Mouse (Mus musculus): ENCODE measurements around the gene Krt26. TPM values are rescaled to one million over a fixed set of nuclear protein-coding genes. Genes with fewer than 3 reads are reported as not detected.

Krt26 gene
- polyA plus RNA-seq (2015; fragmentation: Nextera tagmentation; extraction: Ambion mirVana) = not detected in 2 replicates

DNA sequence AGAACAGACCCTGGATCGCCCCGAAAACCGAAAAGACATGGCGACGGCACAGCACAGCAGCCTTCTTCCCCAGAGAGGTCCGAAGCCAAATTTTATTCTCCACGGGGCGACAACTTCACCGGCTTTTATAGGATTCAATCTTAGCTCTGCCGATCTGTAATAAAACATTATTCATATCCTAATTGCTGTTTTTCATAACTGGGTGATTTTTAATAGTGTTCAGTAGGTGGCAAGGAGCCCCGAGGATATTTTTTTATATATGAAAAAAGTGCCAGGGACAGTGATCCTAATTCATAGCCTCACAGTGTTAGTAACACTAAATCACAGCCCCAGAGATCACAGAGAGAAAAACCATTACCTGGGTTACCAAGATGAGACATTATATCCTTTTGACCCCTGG is at the start of gene Krt26:
Gene Krt26, minus strand, starts transcription at position 101 of the 400 bp plus-strand sequence.
- no peaks in the 10 kb centered on the region for H3K4me1 ChIP-seq (ENCODE audit: control insufficient read depth, insufficient read depth, low read length)
- H3K9me3 ChIP-seq (ENCODE audit: control insufficient read depth, low read length) = no peaks in the 10 kb centered on the region
- H3K36me3 ChIP-seq (ENCODE audit: control insufficient read depth, insufficient read depth, low read length) = no peaks in the 10 kb centered on the region
- no peak for ATAC-seq
- H3K4me3 ChIP-seq (ENCODE audit: low read length) = no peak within 1 kb of the TSS
- no peak within 1 kb of the TSS for H3K27ac ChIP-seq (ENCODE audit: low read length)
- no peaks in the 10 kb centered on the region for H3K27me3 ChIP-seq (replicated peaks; ENCODE audit: control insufficient read depth, insufficient read depth, low read length)
- 91% methylated on average over 11 of the region's 11 CpGs for WGBS
- no peak within 1 kb of the TSS for H3K4me2 ChIP-seq (ENCODE audit: low read depth, low read length)
- no peak within 1 kb of the TSS for H3K9ac ChIP-seq (ENCODE audit: low read depth, low read length)

DNA sequence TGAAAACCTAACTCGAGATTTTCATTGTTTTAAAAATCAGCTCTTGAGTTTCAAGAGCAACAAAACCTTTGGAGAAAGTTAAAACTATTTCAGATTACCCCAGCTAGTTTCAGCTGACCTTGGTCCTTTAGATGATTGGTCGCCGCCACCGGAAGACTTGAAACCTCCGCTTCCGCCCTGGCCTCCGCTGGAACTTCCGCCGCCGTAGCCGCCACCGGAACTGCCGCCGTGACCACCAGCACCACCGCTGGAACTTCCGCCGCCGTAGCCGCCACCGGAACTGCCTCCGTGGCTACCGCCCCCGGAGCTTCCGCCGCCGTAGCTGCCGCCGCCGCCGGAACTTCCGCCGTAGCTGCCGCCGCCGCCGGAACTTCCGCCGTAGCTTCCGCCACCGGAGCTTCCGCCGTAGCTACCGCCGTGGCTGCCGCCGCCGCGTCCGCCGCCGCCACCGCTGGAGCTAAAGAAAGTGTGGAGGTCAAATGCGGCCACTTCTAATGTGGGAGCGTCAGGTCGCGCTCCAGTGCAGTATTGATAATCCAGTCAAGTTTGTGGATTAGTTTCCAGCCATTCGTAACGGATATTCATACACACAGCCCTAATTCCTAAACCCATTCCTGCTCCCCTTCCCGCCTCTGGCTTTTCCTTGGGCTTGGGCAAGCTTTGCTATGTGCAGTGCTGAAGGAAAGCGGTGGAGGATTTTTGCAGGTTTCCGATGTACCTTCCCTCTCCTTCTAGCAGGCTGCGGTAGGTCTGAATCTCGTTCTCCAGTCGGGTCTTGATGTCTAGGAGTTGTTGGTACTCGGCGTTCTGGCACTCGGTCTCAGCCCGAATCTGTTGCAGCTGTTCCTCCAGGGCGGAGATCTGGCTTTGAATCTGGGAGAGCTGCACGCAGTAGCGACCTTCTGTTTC is 48.3 kb upstream of the Krt26 start:
- Histone ChIP-seq H3K36me3 (ENCODE audit: control insufficient read depth, insufficient read depth, low read length) (no peaks in the 10 kb centered on the region), H3K27me3 (replicated peaks; ENCODE audit: control insufficient read depth, insufficient read depth, low read length) (no peaks in the 10 kb centered on the region), H3K9me3 (ENCODE audit: control insufficient read depth, low read length) (no peaks in the 10 kb centered on the region), H3K27ac (ENCODE audit: low read length) (peak overlapping the region; percentile 99), H3K9ac (ENCODE audit: low read depth, low read length) (peak overlapping the region; percentile 78), H3K4me3 (ENCODE audit: low read length) (peak overlapping the region; percentile 56), H3K4me2 (ENCODE audit: low read depth, low read length) (peak overlapping the region; percentile 65), H3K4me1 (ENCODE audit: control insufficient read depth, insufficient read depth, low read length) (peaks cover 3% of the 10 kb centered on the region; the same call in 1 of the 2 replicates)
- under 1% methylated on average over 71 of the region's 71 CpGs for WGBS
- ATAC-seq = peak; percentile 93

DNA sequence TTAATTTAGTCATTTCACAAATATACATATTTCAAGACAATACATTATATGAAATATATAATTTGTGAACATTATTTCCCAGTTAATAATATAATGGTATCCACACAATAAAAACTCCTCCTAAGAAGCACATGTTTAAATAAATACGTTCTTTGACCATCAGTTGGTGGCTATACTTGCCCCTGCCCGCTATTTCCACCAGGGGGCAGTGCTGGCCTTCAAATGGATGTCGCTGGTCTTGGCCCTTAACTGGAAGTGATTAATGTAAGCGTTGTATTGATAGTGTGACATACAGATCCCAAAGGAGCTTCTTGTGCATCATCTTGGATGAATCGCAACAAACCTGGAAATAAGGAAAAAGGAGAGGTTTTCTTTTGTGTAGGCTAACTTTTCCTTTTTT is 41.8 kb upstream of the Krt26 start:
- Histone ChIP-seq H3K9ac (ENCODE audit: low read depth, low read length) (no peak overlapping the region), H3K4me2 (ENCODE audit: low read depth, low read length) (no peak overlapping the region), H3K27ac (ENCODE audit: low read length) (no peak overlapping the region), H3K4me3 (ENCODE audit: low read length) (no peak overlapping the region), H3K4me1 (ENCODE audit: control insufficient read depth, insufficient read depth, low read length) (no peaks in the 10 kb centered on the region), H3K27me3 (replicated peaks; ENCODE audit: control insufficient read depth, insufficient read depth, low read length) (no peaks in the 10 kb centered on the region; the same call in 1 of the 2 replicates), H3K36me3 (ENCODE audit: control insufficient read depth, insufficient read depth, low read length) (no peaks in the 10 kb centered on the region), H3K9me3 (ENCODE audit: control insufficient read depth, low read length) (no peaks in the 10 kb centered on the region)
- WGBS = 16% methylated on average over 5 of the region's 5 CpGs
- ATAC-seq = no peak

DNA sequence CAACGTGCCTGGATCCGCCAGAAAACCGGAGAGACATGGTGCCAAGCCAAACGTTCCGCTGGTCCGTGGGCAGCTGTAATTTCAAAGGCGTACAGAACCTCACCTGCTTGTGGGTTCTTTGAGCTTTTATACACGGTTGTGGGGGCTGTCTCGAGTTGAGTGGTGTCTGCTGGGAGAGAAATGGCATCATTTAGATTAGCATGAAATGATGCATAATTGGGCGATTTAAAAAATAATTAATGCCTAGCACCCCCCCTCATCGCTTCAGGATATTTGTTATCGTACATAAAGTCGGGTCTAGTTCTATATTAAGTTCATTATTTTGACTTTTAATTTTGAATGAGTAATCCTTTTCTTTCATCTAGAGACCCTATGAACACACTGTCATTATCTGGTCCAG is 37.0 kb upstream of the Krt26 start, which contains the start of gene Krt28:
Gene Krt28, minus strand, starts transcription at position 101 of the 400 bp plus-strand sequence.
- Histone ChIP-seq H3K4me2 (ENCODE audit: low read depth, low read length) (no peak within 1 kb of the TSS), H3K36me3 (ENCODE audit: control insufficient read depth, insufficient read depth, low read length) (no peaks in the 10 kb centered on the region), H3K4me3 (ENCODE audit: low read length) (no peak within 1 kb of the TSS), H3K9ac (ENCODE audit: low read depth, low read length) (no peak within 1 kb of the TSS), H3K27me3 (replicated peaks; ENCODE audit: control insufficient read depth, insufficient read depth, low read length) (no peaks in the 10 kb centered on the region; the same call in 1 of the 2 replicates), H3K4me1 (ENCODE audit: control insufficient read depth, insufficient read depth, low read length) (no peaks in the 10 kb centered on the region), H3K27ac (ENCODE audit: low read length) (no peak within 1 kb of the TSS), H3K9me3 (ENCODE audit: control insufficient read depth, low read length) (no peaks in the 10 kb centered on the region)
- WGBS = 79% methylated on average over 13 of the region's 13 CpGs
- ATAC-seq = no peak

DNA sequence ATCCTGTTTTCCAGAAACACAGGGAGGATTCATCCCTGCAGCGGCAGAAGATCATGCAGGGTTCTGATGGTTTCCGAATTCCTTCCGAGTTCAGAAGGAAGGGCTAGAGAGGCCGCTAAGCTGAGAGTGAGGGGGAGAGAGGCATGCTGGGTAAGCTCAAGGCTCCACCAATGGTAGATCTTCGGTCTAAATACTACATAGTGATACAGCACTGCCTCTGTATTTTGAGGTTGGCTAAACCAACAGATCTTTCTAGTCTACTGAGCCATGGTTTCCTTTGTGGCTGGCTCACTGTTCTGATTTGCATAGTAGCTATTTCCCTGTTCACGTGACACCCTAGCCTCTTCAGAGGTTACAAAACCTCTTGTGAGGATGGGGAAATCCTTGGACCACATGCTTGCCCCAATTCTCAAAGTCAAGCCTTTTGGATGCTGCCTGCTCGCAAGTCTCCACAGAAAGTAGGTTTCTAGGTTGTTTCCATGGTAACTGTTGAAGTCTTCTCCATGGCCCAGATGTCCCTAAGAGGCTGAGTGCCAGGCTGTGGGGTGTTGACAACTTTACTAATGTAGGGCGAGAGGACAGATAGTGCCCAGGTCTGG is 32.2 kb upstream of the Krt26 start:
- Histone ChIP-seq H3K4me1 (ENCODE audit: control insufficient read depth, insufficient read depth, low read length) (no peaks in the 10 kb centered on the region), H3K4me3 (ENCODE audit: low read length) (no peak overlapping the region), H3K27ac (ENCODE audit: low read length) (no peak overlapping the region), H3K9ac (ENCODE audit: low read depth, low read length) (no peak overlapping the region), H3K27me3 (replicated peaks; ENCODE audit: control insufficient read depth, insufficient read depth, low read length) (no peaks in the 10 kb centered on the region; the same call in 1 of the 2 replicates), H3K36me3 (ENCODE audit: control insufficient read depth, insufficient read depth, low read length) (no peaks in the 10 kb centered on the region), H3K4me2 (ENCODE audit: low read depth, low read length) (no peak overlapping the region), H3K9me3 (ENCODE audit: control insufficient read depth, low read length) (no peaks in the 10 kb centered on the region)
- ATAC-seq = no peak
- 87% methylated on average over 8 of the region's 8 CpGs for WGBS

DNA sequence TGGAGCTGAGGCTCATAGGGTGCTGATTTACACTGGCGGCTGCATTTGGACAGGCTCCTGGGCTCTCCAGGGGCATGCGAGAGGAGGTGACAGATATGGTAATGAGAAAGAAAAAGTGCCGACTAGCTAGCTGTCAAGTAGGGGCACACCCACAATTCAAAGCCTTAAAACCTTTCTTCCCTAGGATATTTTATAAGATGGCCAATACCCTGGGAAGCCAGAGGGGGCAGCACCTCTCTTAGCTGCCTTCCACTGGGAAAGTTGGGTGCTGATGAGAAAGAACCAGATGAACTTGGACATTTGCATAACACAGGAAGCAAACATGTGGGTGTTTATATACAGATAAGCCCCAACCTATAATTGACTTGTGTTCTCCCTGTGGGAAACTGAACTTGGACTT is 31.5 kb upstream of the Krt26 start:
- Histone ChIP-seq H3K4me2 (ENCODE audit: low read depth, low read length) (no peak overlapping the region), H3K9me3 (ENCODE audit: control insufficient read depth, low read length) (no peaks in the 10 kb centered on the region), H3K27me3 (replicated peaks; ENCODE audit: control insufficient read depth, insufficient read depth, low read length) (no peaks in the 10 kb centered on the region), H3K9ac (ENCODE audit: low read depth, low read length) (no peak overlapping the region), H3K4me3 (ENCODE audit: low read length) (no peak overlapping the region), H3K4me1 (ENCODE audit: control insufficient read depth, insufficient read depth, low read length) (no peaks in the 10 kb centered on the region), H3K27ac (ENCODE audit: low read length) (no peak overlapping the region), H3K36me3 (ENCODE audit: control insufficient read depth, insufficient read depth, low read length) (no peaks in the 10 kb centered on the region)
- ATAC-seq = no peak
- WGBS = 4% methylated on average over 3 of the region's 3 CpGs

DNA sequence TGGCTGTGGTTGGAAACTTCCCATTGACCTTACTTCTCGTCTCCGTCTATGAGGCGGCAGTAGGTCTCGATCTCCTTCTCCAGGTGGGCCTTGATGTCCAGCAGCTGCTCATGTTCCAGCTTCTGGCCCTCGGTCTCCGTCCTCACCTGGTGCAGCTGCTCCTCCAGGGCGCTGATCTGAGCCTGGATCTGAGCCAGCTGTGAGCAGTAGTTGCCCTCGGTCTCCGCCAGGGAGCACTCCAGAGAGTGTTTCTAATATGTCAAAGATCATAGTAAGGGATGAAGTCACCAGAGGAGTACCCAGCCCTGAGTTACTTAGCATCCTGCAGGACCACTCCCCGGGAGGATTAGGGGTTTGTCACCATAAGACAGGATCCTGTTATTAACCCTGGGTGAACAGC is 29.0 kb upstream of the Krt26 start:
- no peak overlapping the region for H3K4me2 ChIP-seq (ENCODE audit: low read depth, low read length)
- H3K9me3 ChIP-seq (ENCODE audit: control insufficient read depth, low read length) = no peaks in the 10 kb centered on the region
- H3K27ac ChIP-seq (ENCODE audit: low read length) = no peak overlapping the region
- no peak overlapping the region for H3K9ac ChIP-seq (ENCODE audit: low read depth, low read length)
- 37% methylated on average over 10 of the region's 10 CpGs for WGBS
- H3K27me3 ChIP-seq (replicated peaks; ENCODE audit: control insufficient read depth, insufficient read depth, low read length) = no peaks in the 10 kb centered on the region
- H3K4me1 ChIP-seq (ENCODE audit: control insufficient read depth, insufficient read depth, low read length) = no peaks in the 10 kb centered on the region
- ATAC-seq = no peak
- H3K36me3 ChIP-seq (ENCODE audit: control insufficient read depth, insufficient read depth, low read length) = no peaks in the 10 kb centered on the region
- no peak overlapping the region for H3K4me3 ChIP-seq (ENCODE audit: low read length)

DNA sequence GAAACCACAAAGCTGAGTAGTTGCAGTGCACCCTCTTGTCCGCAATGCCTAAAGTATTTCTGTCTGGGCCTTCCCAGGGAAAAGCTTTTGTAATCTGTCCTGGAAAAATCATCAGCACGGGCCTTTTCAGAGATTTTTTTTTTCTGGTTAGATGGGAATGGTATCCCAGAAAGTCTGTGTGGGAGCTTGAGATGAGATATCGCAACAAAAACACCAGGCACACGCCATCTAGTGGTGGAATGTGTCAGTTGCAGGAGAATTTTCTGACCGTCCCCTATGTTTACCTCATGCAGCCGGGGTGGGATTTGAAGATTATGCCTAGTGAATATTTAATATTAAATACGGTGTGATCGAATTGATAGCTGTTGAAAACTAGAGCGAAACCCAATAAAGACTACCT is 26.6 kb upstream of the Krt26 start:
- ATAC-seq = no peak
- 0 out of 2 replicates have a peak, but pooled peaks cover 2% of the 10 kb centered on the region for H3K27me3 ChIP-seq (replicated peaks; ENCODE audit: control insufficient read depth, insufficient read depth, low read length)
- no peak overlapping the region for H3K4me3 ChIP-seq (ENCODE audit: low read length)
- no peaks in the 10 kb centered on the region for H3K4me1 ChIP-seq (ENCODE audit: control insufficient read depth, insufficient read depth, low read length)
- no peak overlapping the region for H3K9ac ChIP-seq (ENCODE audit: low read depth, low read length)
- 21% methylated on average over 9 of the region's 9 CpGs for WGBS
- H3K4me2 ChIP-seq (ENCODE audit: low read depth, low read length) = no peak overlapping the region
- H3K36me3 ChIP-seq (ENCODE audit: control insufficient read depth, insufficient read depth, low read length) = no peaks in the 10 kb centered on the region
- no peaks in the 10 kb centered on the region for H3K9me3 ChIP-seq (ENCODE audit: control insufficient read depth, low read length)
- no peak overlapping the region for H3K27ac ChIP-seq (ENCODE audit: low read length)

DNA sequence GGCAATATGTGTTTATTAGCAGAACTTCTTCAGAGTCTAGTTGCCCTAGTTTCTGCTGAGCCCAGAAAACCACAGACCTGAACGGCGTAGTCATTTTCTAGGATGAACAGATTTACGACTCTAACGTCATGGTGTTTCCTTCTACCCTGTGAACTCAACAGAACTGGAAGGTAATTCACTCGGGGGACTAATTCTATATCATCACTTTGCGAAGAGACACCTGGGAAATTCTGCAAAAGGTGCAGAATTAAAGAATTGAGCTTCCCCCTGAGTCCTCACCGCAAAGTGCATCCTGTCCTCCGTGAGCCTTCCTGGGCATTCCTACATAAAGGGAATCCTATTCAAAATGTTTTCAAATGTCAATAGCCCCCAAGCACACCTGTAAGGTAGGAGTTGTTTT is 23.7 kb upstream of the Krt26 start:
- no peak for ATAC-seq
- Histone ChIP-seq H3K4me2 (ENCODE audit: low read depth, low read length) (no peak overlapping the region), H3K9ac (ENCODE audit: low read depth, low read length) (no peak overlapping the region), H3K4me1 (ENCODE audit: control insufficient read depth, insufficient read depth, low read length) (no peaks in the 10 kb centered on the region), H3K9me3 (ENCODE audit: control insufficient read depth, low read length) (no peaks in the 10 kb centered on the region), H3K27me3 (replicated peaks; ENCODE audit: control insufficient read depth, insufficient read depth, low read length) (0 out of 2 replicates have a peak, but pooled peaks cover 2% of the 10 kb centered on the region), H3K27ac (ENCODE audit: low read length) (no peak overlapping the region), H3K36me3 (ENCODE audit: control insufficient read depth, insufficient read depth, low read length) (no peaks in the 10 kb centered on the region), H3K4me3 (ENCODE audit: low read length) (no peak overlapping the region)
- WGBS = 75% methylated on average over 8 of the region's 8 CpGs

Data from intestine, embryonic 16.5 days (tissue).